Comparison of ENCODE assay signal across 26 mouse cellular contexts in the genomic region with DNA sequence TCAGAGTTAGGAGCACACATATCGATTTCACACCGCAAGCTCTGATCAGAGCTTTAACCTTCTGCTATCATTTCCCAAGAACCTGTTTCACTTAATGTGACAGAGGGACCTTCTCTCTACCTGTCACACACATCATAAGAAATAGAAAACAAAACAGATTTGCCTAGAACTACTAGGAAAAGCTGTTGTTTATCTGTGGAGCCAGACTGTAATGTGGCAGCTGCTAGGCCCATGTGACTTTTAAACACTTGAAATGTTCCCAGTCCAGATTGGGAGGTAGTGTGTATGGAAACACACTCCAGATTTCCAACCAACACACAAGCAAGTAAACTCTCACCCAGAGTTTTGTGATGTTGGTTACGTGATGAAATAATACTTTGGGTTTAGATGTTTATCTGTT.
A peak's percentile ranks its signal among the peaks of the same experiment; 100 is the strongest.
DNase-seq lines count a peak whose midpoint lies in the region; ATAC-seq lines count a peak whose summit lies in the region.
"Had no signal": no experiment of that assay in that cellular context is flagged by ENCODE, and none has a peak within 500 bp of the region (broad histone marks: within the 10 kb centered on the region; RNA-seq: fewer than 3 reads in every experiment).

No protein-coding gene starts in this region.

- H3K27ac ChIP-seq in forebrain, embryonic 14.5 days (ENCODE audit: low read depth, low read length), result no peak overlapping the region
- H3K27ac ChIP-seq in forebrain, embryonic 11.5 days (ENCODE audit: low read depth, low read length), result no peak overlapping the region
- H3K27ac ChIP-seq in heart, embryonic 11.5 days (ENCODE audit: low read depth, low read length), result no peak overlapping the region
- H3K27ac ChIP-seq in forebrain, embryonic 16.5 days (ENCODE audit: low read length), result no peak overlapping the region
- H3K27ac ChIP-seq in liver, embryonic 12.5 days, result no peak overlapping the region
- H3K27ac ChIP-seq: hindbrain, embryonic 12.5 days; intestine, embryonic 15.5 days; kidney, embryonic 15.5 days had no signal

- peaks cover 46% of the 10 kb centered on the region for H3K36me3 ChIP-seq in forebrain, embryonic 14.5 days (ENCODE audit: control insufficient read depth, insufficient read depth, low read length)
- H3K36me3 ChIP-seq in forebrain, embryonic 11.5 days (ENCODE audit: control insufficient read depth, insufficient read depth, low read length), result no peaks in the 10 kb centered on the region
- no peaks in the 10 kb centered on the region for H3K36me3 ChIP-seq in heart, embryonic 11.5 days (ENCODE audit: control insufficient read depth, insufficient read depth, low read length)
- H3K36me3 ChIP-seq in forebrain, embryonic 16.5 days (ENCODE audit: control insufficient read depth, insufficient read depth), result no peaks in the 10 kb centered on the region
- H3K36me3 ChIP-seq in liver, embryonic 12.5 days, result peaks cover 13% of the 10 kb centered on the region
- H3K36me3 ChIP-seq: intestine, embryonic 15.5 days; kidney, embryonic 15.5 days had no signal

- H3K27me3 ChIP-seq in forebrain, embryonic 14.5 days (replicated peaks; ENCODE audit: control insufficient read depth, insufficient read depth, low read length), result no peaks in the 10 kb centered on the region
- no peaks in the 10 kb centered on the region for H3K27me3 ChIP-seq in forebrain, embryonic 11.5 days (ENCODE audit: control insufficient read depth, insufficient read depth, low read length)
- H3K27me3 ChIP-seq in heart, embryonic 11.5 days (ENCODE audit: control insufficient read depth, insufficient read depth, low read length), result no peaks in the 10 kb centered on the region
- H3K27me3 ChIP-seq in forebrain, embryonic 16.5 days (replicated peaks; ENCODE audit: control insufficient read depth, insufficient read depth, low read length), result no peaks in the 10 kb centered on the region
- H3K27me3 ChIP-seq in liver, embryonic 12.5 days (replicated peaks), result no peaks in the 10 kb centered on the region
- H3K27me3 ChIP-seq: CH12.LX; hindbrain, embryonic 12.5 days; intestine, embryonic 15.5 days; kidney, embryonic 15.5 days; Patski had no signal

- no peak overlapping the region for H3K9ac ChIP-seq in forebrain, embryonic 14.5 days (ENCODE audit: low read length)
- H3K9ac ChIP-seq in forebrain, embryonic 11.5 days (ENCODE audit: low read length), result no peak overlapping the region
- H3K9ac ChIP-seq in heart, embryonic 11.5 days (ENCODE audit: low read depth, low read length), result no peak overlapping the region
- no peak overlapping the region for H3K9ac ChIP-seq in forebrain, embryonic 16.5 days (replicated peaks; ENCODE audit: low read depth, low read length)
- H3K9ac ChIP-seq in liver, embryonic 12.5 days, result no peak overlapping the region
- H3K9ac ChIP-seq: hindbrain, embryonic 12.5 days; intestine, embryonic 15.5 days; kidney, embryonic 15.5 days had no signal

- H3K4me1 ChIP-seq in forebrain, embryonic 14.5 days (ENCODE audit: control insufficient read depth, insufficient read depth, low read length), result peaks cover 17% of the 10 kb centered on the region
- peaks cover 3% of the 10 kb centered on the region; the same call in 1 of the 2 replicates for H3K4me1 ChIP-seq in forebrain, embryonic 11.5 days (replicated peaks; ENCODE audit: control insufficient read depth, insufficient read depth, low read length)
- peaks cover 21% of the 10 kb centered on the region for H3K4me1 ChIP-seq in heart, embryonic 11.5 days (ENCODE audit: control insufficient read depth, insufficient read depth, low read length)
- peaks cover 25% of the 10 kb centered on the region for H3K4me1 ChIP-seq in forebrain, embryonic 16.5 days (replicated peaks; ENCODE audit: control insufficient read depth, insufficient read depth, low read length)
- H3K4me1 ChIP-seq in liver, embryonic 12.5 days, result no peaks in the 10 kb centered on the region

- no peak overlapping the region for H3K4me2 ChIP-seq in forebrain, embryonic 14.5 days (ENCODE audit: low read length)
- no peak overlapping the region for H3K4me2 ChIP-seq in forebrain, embryonic 11.5 days (ENCODE audit: low read depth, low read length, severe bottlenecking)
- no peak overlapping the region for H3K4me2 ChIP-seq in heart, embryonic 11.5 days
- H3K4me2 ChIP-seq in forebrain, embryonic 16.5 days (ENCODE audit: low read length), result no peak overlapping the region
- no peak overlapping the region for H3K4me2 ChIP-seq in liver, embryonic 12.5 days
- H3K4me2 ChIP-seq: hindbrain, embryonic 12.5 days; intestine, embryonic 15.5 days had no signal

- 77% methylated on average over 3 of the region's 3 CpGs for WGBS in forebrain, embryonic 14.5 days
- 92% methylated on average over 3 of the region's 3 CpGs for WGBS in forebrain, embryonic 11.5 days
- WGBS in heart, embryonic 11.5 days (ENCODE audit: insufficient replicate concordance), result 83% methylated on average over 3 of the region's 3 CpGs
- WGBS in forebrain, embryonic 16.5 days, result 52% methylated on average over 3 of the region's 3 CpGs
- 92% methylated on average over 3 of the region's 3 CpGs for WGBS in liver, embryonic 12.5 days (ENCODE audit: insufficient replicate concordance)

- H3K4me3 ChIP-seq in forebrain, embryonic 14.5 days (ENCODE audit: low read depth, low read length), result no peak overlapping the region
- no peak overlapping the region for H3K4me3 ChIP-seq in forebrain, embryonic 11.5 days (ENCODE audit: low read depth, low read length)
- no peak overlapping the region for H3K4me3 ChIP-seq in heart, embryonic 11.5 days (ENCODE audit: low read depth, low read length)
- no peak overlapping the region for H3K4me3 ChIP-seq in forebrain, embryonic 16.5 days (replicated peaks; ENCODE audit: low read length)
- H3K4me3 ChIP-seq in liver, embryonic 12.5 days, result no peak overlapping the region
- H3K4me3 ChIP-seq: hindbrain, embryonic 12.5 days; intestine, embryonic 15.5 days; kidney, embryonic 15.5 days had no signal

- peak; percentile 49; the same call in 1 of the 2 replicates for ATAC-seq in forebrain, embryonic 14.5 days
- ATAC-seq in forebrain, embryonic 11.5 days (replicated peaks; ENCODE audit: low FRiP score), result no peak
- ATAC-seq in heart, embryonic 11.5 days (replicated peaks; ENCODE audit: insufficient number of reproducible peaks, low FRiP score, low TSS enrichment), result no peak
- ATAC-seq in forebrain, embryonic 16.5 days, result peak; percentile 26
- ATAC-seq in liver, embryonic 12.5 days, result no peak
- ATAC-seq: hindbrain, embryonic 16.5 days; intestine, embryonic 15.5 days; Patski had no signal

- H3K9me3 ChIP-seq in forebrain, embryonic 14.5 days (replicated peaks; ENCODE audit: control insufficient read depth, low read length), result no peaks in the 10 kb centered on the region
- H3K9me3 ChIP-seq in forebrain, embryonic 11.5 days (ENCODE audit: control insufficient read depth, low read length), result no peaks in the 10 kb centered on the region
- H3K9me3 ChIP-seq in heart, embryonic 11.5 days (replicated peaks; ENCODE audit: control insufficient read depth, low read length), result no peaks in the 10 kb centered on the region
- no peaks in the 10 kb centered on the region for H3K9me3 ChIP-seq in forebrain, embryonic 16.5 days (ENCODE audit: control insufficient read depth, low read length)
- no peaks in the 10 kb centered on the region for H3K9me3 ChIP-seq in liver, embryonic 12.5 days (replicated peaks)
- H3K9me3 ChIP-seq: G1E; hindbrain, embryonic 12.5 days; intestine, embryonic 15.5 days; kidney, embryonic 15.5 days had no signal

- DNase-seq in forebrain, embryonic 14.5 days (ENCODE audit: low spot score), result peak; percentile 67
- DNase-seq in forebrain, embryonic 11.5 days (ENCODE audit: low spot score), result no peak
- peak; percentile 21 for DNase-seq in heart, adult 11 months
- DNase-seq in brain, adult 2 months (ENCODE audit: low read depth, low spot score), result peak; percentile 39
- no peak for DNase-seq in right cerebral cortex, postnatal 4 days
- DNase-seq: adrenal gland, postnatal 10 days; adrenal gland, postnatal 36 days; B cell, adult 2 months; cerebellum, adult 11-12 months; cerebellum, adult 9-10 months; cerebellum, postnatal 14 days; gastrocnemius, postnatal 14 days; heart, adult 18-20 months; heart, postnatal 14 days; kidney, adult 11 months; kidney, adult 8-10 months had no signal

Comparison
In these comparisons a context has a peak if more than half of its experiments do, and no peak if none do; other contexts are left out.
1. ATAC-seq: peak in forebrain, embryonic 14.5 days (single experiment) and forebrain, embryonic 16.5 days (single experiment); none in forebrain, embryonic 11.5 days (single experiment), heart, embryonic 11.5 days (single experiment) and liver, embryonic 12.5 days (single experiment).
2. DNase-seq: peak in forebrain, embryonic 14.5 days (single experiment), heart, adult 11 months (single experiment) and brain, adult 2 months (single experiment); none in forebrain, embryonic 11.5 days (single experiment) and right cerebral cortex, postnatal 4 days (single experiment).